Mouse (Mus musculus) mouse embryonic stem cell (cell line): ENCODE results near the gene N4bp2l2.

Experiments used
- in situ Hi-C, 2 experiments: fragments of 300-500 bp; cut with MboI; formaldehyde crosslinking; loops; 1 replicate in 1 of 2; 3 replicates in 1 of 2; pipeline ENCODE4 v1.14.3; 2019 to 2020; ENCODE audit warnings: low sequenced_read_pairs in 2 of 2, low pct_unique_long_range_greater_than_20kb in 1 of 2, mixed read lengths in 1 of 2; ENCODE audit not compliant: unreplicated experiment in 1 of 2

N4bp2l2 gene

GRCm38 (mm10) chr5:150601441-150602230, 64.3 kb downstream of the N4bp2l2 start:
- in situ Hi-C loops = no loop called here

- in situ Hi-C loops = no loop called here
Observed at GRCm38 (mm10) chr5:150600554-150601440, 65.2 kb downstream of the N4bp2l2 start.

- in situ Hi-C loops = no loop called here
Observed at GRCm38 (mm10) chr5:150599301-150600294, 66.4 kb downstream of the N4bp2l2 start.

GRCm38 (mm10) chr5:150598202-150599119, 67.5 kb downstream of the N4bp2l2 start:
- in situ Hi-C loops = no loop called here

- in situ Hi-C loops = no loop called here
Observed at GRCm38 (mm10) chr5:150597088-150597487, 68.9 kb downstream of the N4bp2l2 start, which contains the start of gene N4bp2l1. Gene N4bp2l1 (minus strand): TSS chr5:150597188.

- in situ Hi-C loops = no loop called here
Observed at GRCm38 (mm10) chr5:150595366-150596016, 70.5 kb downstream of the N4bp2l2 start.

- in situ Hi-C loops = no loop called here
Observed at GRCm38 (mm10) chr5:150594649-150595339, 71.2 kb downstream of the N4bp2l2 start.

GRCm38 (mm10) chr5:150593756-150594648, 72.0 kb downstream of the N4bp2l2 start:
- in situ Hi-C loops = no loop called here

GRCm38 (mm10) chr5:150592904-150593755, 72.9 kb downstream of the N4bp2l2 start:
- in situ Hi-C loops = no loop called here

GRCm38 (mm10) chr5:150592186-150592903, 73.6 kb downstream of the N4bp2l2 start:
- in situ Hi-C loops = no loop called here

- in situ Hi-C loops = no loop called here
Observed at GRCm38 (mm10) chr5:150589945-150590344, 76.0 kb downstream of the N4bp2l2 start.

- in situ Hi-C loops = no loop called here
Observed at GRCm38 (mm10) chr5:150584337-150584729, 81.7 kb downstream of the N4bp2l2 start.

- in situ Hi-C loops = no loop called here
Observed at GRCm38 (mm10) chr5:150583622-150584336, 82.2 kb downstream of the N4bp2l2 start.
